Mouse (Mus musculus): ENCODE results near the gene Gm14325. TPM values are rescaled to one million over a fixed set of nuclear protein-coding genes. Genes with fewer than 3 reads are reported as not detected.

Gene Gm14325
- polyA plus RNA-seq, 1 experiment from 2014 or later = 42.9 TPM

Other genes starting within 250 kb of the Gm14325 start
- 6.7 and 7.7 TPM in 2 replicates for gene Gm14322, start 81.0 kb downstream of the Gm14325 start, polyA plus RNA-seq (2014; fragmentation: Nextera tagmentation; extraction: Ambion mirVana)
- 1.2 and 2.0 TPM in 2 replicates for gene Gm14327, start 56.8 kb upstream of the Gm14325 start, polyA plus RNA-seq (2014; fragmentation: Nextera tagmentation; extraction: Ambion mirVana)
- gene Zfp972, start 85.3 kb upstream of the Gm14325 start, polyA plus RNA-seq (2014; fragmentation: Nextera tagmentation; extraction: Ambion mirVana) = not detected in 2 replicates
- gene Gm14326, start 117.0 kb upstream of the Gm14325 start, polyA plus RNA-seq (2014; fragmentation: Nextera tagmentation; extraction: Ambion mirVana) = 16.6 and 17.5 TPM in 2 replicates
- gene Zfp971, start 182.9 kb upstream of the Gm14325 start, polyA plus RNA-seq (2014; fragmentation: Nextera tagmentation; extraction: Ambion mirVana) = 11.8 and 12.6 TPM in 2 replicates
- gene Zfp931, start 238.1 kb upstream of the Gm14325 start, polyA plus RNA-seq (2014; fragmentation: Nextera tagmentation; extraction: Ambion mirVana) = 14.6 and 14.9 TPM in 2 replicates